Mouse (Mus musculus) embryonic facial prominence, embryonic 13.5 days (tissue): ENCODE results near the gene Galnt3. TPM values are rescaled to one million over a fixed set of nuclear protein-coding genes. Genes with fewer than 3 reads are reported as not detected.
A peak's percentile ranks its signal among the peaks of the same experiment; 100 is the strongest.

Experiments used
- ATAC-seq: fragments of 200-750 bp; cut with Nextera tagmentation; 2 replicates; pipeline ENCODE4 v1.8.0; 2017; ENCODE audit warnings: low read depth; ENCODE audit not compliant: insufficient number of reproducible peaks, insufficient read depth, low FRiP score, low TSS enrichment
- H3K27ac ChIP-seq: fragments of 300-500 bp; sonication (generic); 2 replicates; pipeline ENCODE4 v1.5.1; 2015; ENCODE audit warnings: moderate library complexity, mild to moderate bottlenecking, inconsistent platforms
- H3K27me3 ChIP-seq: fragments of 300-500 bp; sonication (generic); 2 replicates; pipeline ENCODE4 v1.6.1; 2015; ENCODE audit warnings: mild to moderate bottlenecking, inconsistent platforms
- H3K36me3 ChIP-seq: fragments of 300-500 bp; sonication (generic); 2 replicates; pipeline ENCODE4 v1.6.1; 2015; ENCODE audit warnings: mild to moderate bottlenecking, inconsistent platforms
- H3K4me1 ChIP-seq: fragments of 300-500 bp; sonication (generic); 2 replicates; pipeline ENCODE4 v1.6.1; 2015; ENCODE audit warnings: inconsistent platforms
- H3K4me2 ChIP-seq: fragments of 300-500 bp; sonication (generic); 2 replicates; pipeline ENCODE4 v1.6.1; 2015; ENCODE audit warnings: moderate library complexity, mild to moderate bottlenecking, inconsistent platforms
- H3K4me3 ChIP-seq: fragments of 300-500 bp; sonication (generic); 2 replicates; pipeline ENCODE4 v1.5.1; 2015; ENCODE audit warnings: mild to moderate bottlenecking, inconsistent platforms
- H3K9ac ChIP-seq: fragments of 300-500 bp; sonication (generic); 2 replicates; pipeline ENCODE4 v1.6.1; 2015; ENCODE audit warnings: mild to moderate bottlenecking, inconsistent platforms
- H3K9me3 ChIP-seq: fragments of 300-500 bp; sonication (generic); 2 replicates; pipeline ENCODE4 v1.6.1; 2016; ENCODE audit warnings: inconsistent platforms
- WGBS: fragments of 180-500 bp; shearing (Covaris S2); methylation state at CpG from one replicate; pipeline ENCODE4 v1.1.7; 2015; ENCODE audit warnings: mixed read lengths; 5-methylcytosine and 5-hydroxymethylcytosine counted together
- polyA plus RNA-seq: library from polyadenylated mRNA; unstranded; fragments of >200 nt; fragmentation: Nextera tagmentation; extraction: Ambion mirVana; gene quantifications from 2 replicates; pipeline ENCODE4 v1.2.1, GENCODE M21; 2015

The Galnt3 gene
- polyA plus RNA-seq, 1 experiment from 2014 or later: 2.9 TPM

DNA sequence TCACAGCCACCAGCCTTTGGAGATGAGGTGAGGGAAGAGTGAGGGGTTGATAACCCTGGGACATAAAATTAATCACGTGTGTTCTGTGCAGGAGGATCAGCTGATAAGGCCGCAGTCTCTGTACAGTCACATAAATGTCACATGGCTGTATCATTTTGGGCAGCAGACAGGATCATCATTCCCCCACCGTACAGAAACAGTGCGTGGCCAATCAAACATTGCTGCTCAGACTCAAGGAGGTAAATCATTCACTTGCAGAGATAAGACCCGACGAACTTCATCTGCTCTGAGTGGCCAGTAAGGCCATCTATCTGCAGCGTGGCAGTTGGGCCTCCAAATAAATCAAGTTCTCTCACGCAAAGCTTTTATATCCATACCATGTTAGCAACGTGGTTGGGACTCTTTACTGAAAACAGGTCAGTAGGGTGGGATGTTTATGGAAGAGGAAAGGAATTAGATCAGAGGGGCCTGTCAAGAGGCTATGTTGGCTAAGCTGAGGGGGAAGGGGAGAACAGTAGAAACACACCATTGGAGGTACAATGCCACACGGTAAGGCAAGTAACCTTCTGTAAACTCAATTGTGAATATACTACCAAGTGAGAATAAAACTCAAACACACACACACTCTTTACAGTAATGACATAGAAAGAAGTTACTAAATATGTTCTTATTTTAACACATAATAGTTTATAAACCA, 20.9 kb downstream of the Galnt3 start:
- H3K4me1 ChIP-seq: peaks cover 9% of the 10 kb centered on the region
- H3K36me3 ChIP-seq: no peaks in the 10 kb centered on the region
- WGBS: 83% methylated on average over 10 of the region's 10 CpGs

DNA sequence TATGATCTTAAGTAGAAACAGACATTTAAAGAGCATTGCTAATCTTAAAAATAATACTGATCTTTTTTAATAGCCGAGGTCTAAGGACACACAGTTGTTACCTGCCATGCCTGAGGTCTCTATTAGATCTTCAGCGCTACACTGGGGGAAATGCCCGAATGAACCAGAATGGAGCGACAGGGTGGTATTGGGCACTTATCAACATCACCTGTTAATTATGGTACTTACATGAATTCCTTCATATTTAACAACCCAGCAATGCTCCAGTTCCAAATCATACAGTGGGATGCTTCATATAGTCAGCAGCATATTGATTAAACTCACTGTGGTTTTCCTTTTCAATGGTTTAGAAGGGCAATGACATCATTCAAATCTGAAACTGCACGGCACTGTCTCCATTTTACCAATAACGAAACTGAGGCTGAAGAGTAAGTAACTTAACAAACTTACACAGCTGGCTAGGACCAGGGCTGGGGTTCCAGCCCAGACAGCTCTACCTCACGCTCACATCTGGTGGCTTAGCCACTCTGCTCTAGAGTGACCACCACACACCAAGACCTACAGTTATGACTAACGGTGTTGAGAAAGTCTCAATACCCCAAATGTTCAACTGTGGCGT, 23.0 kb downstream of the Galnt3 start:
- no peak for ATAC-seq
- Histone ChIP-seq H3K9ac (no peak overlapping the region), H3K4me1 (peaks cover 9% of the 10 kb centered on the region), H3K27ac (no peak overlapping the region), H3K9me3 (no peaks in the 10 kb centered on the region), H3K4me3 (no peak overlapping the region), H3K4me2 (no peak overlapping the region), H3K27me3 (peaks cover 67% of the 10 kb centered on the region), H3K36me3 (no peaks in the 10 kb centered on the region)
- WGBS: 87% methylated on average over 9 of the region's 9 CpGs

More for the DNA sequence above, 20.9 kb downstream of the Galnt3 start:
- Histone ChIP-seq H3K9ac (no peak overlapping the region), H3K4me3 (no peak overlapping the region), H3K9me3 (no peaks in the 10 kb centered on the region), H3K4me2 (no peak overlapping the region), H3K27ac (no peak overlapping the region), H3K27me3 (peaks cover 48% of the 10 kb centered on the region)
- ATAC-seq: no peak

DNA sequence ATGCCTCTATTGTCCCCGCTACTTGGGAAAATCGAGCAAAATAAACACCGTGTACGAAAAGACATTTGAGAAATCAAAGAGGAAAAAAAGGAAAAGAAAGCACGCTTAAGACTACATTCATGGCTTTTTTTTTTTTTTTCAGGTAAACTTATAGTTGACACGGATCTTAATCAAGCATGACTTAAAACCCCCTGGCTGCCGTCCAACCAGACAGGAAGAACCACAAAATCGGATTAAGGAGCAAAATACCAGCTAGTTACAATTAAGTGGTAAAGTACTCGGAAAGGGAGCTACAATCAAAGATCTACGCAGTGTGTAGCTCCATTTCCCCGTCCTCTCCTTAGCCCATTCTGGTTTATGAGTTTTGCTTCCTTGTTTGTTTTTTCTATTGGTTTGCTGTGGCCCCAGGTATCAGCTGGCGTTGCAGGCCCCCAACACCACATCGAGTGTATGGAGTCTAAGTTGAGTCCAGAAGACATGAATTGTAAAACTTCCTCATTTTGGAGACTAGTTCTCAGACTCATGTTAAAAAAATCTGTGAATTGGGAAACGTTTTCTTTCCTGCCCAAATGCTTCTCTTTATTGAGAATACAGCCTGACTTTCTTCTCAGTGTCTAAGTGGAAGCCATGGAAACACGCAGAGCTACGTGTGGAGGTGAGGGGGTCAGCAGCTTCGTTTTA, 24.0 kb downstream of the Galnt3 start:
- Histone ChIP-seq H3K4me2 (peak overlapping the region; percentile 28), H3K36me3 (no peaks in the 10 kb centered on the region), H3K9ac (no peak overlapping the region), H3K27ac (no peak overlapping the region), H3K4me3 (no peak overlapping the region), H3K27me3 (peaks cover 69% of the 10 kb centered on the region), H3K4me1 (peaks cover 9% of the 10 kb centered on the region), H3K9me3 (no peaks in the 10 kb centered on the region)
- 29% methylated on average over 17 of the region's 17 CpGs for WGBS
- ATAC-seq: no peak

DNA sequence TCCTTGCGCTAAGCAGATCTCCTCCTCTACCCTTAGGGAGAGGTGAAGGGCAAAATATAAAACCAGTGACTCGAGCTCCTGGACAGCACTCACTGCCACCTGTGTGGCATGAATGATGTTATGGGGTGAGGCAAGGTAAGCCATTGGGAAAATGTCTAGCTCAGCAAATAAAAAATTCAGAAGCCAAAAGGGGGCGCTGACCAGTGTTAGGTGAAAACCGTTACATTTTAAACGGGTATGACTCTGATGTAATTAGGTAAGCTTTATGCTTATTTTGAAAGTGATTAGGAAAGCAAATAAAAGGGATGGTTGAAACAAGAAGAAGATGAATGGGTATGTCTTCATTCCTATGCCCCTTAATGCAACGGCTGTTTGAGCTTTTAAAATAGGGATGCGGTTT, 24.6 kb downstream of the Galnt3 start:
- H3K36me3 ChIP-seq: no peaks in the 10 kb centered on the region
- H3K4me1 ChIP-seq: peaks cover 9% of the 10 kb centered on the region
- peak overlapping the region; percentile 28 for H3K4me2 ChIP-seq
- ATAC-seq: no peak
- WGBS: 45% methylated on average over 7 of the region's 7 CpGs
- no peak overlapping the region for H3K9ac ChIP-seq
- peaks cover 70% of the 10 kb centered on the region for H3K27me3 ChIP-seq
- H3K27ac ChIP-seq: no peak overlapping the region
- no peak overlapping the region for H3K4me3 ChIP-seq
- no peaks in the 10 kb centered on the region for H3K9me3 ChIP-seq

DNA sequence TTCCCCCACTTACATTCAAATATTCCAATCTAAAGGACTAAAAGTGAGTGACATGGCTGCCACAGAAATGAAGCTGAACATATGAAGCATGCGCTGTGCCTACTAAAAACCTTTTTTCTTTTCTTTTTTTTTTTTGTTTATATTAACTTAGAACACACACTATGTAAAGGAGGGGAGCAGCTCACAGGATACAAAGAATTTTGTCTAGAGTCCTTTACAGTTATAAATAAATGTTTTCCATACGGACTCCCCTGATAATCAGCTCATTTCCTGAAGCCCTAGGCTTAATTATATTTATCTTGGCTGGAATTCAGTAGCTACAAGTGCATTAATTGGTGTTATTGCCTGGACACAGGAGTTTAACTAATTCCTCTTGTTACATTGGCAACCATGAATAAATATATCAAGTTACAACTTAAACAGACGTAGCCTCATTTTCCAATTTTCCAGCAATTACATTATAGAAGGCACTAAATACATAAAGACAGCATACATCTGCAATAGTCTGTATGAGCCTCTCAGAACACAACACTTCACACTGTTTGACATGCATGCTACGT, 30.1 kb downstream of the Galnt3 start:
- peaks cover 87% of the 10 kb centered on the region for H3K27me3 ChIP-seq
- H3K27ac ChIP-seq: no peak overlapping the region
- WGBS: 30% methylated on average over 4 of the region's 4 CpGs
- H3K4me2 ChIP-seq: no peak overlapping the region
- no peaks in the 10 kb centered on the region for H3K36me3 ChIP-seq
- peaks cover 6% of the 10 kb centered on the region; the same call in 1 of the 2 replicates for H3K4me1 ChIP-seq
- H3K4me3 ChIP-seq: no peak overlapping the region
- no peak for ATAC-seq
- no peak overlapping the region for H3K9ac ChIP-seq
- H3K9me3 ChIP-seq: no peaks in the 10 kb centered on the region

DNA sequence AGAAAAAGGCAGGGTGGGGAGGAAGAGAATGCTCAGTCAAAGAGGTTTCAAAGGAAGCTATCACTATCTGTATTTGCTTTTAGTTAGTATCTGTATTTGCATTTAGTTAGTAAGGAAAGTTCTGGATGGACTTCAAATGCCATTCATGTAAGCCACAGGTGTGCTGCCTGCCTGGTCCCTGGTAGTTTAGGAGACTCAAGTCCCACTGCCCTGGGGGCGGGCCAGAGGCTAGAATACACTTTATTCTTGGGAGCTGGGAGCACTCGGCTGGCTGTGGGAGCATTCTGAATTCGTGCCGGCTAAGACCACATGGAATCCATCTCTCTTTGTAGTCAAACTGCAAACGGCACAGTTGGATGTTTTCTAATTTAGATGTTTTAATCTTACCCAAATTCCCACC, 33.5 kb downstream of the Galnt3 start:
- Histone ChIP-seq H3K9ac (no peak overlapping the region), H3K4me1 (peaks cover 6% of the 10 kb centered on the region; the same call in 1 of the 2 replicates), H3K4me3 (no peak overlapping the region), H3K27ac (no peak overlapping the region), H3K4me2 (no peak overlapping the region), H3K36me3 (no peaks in the 10 kb centered on the region), H3K9me3 (no peaks in the 10 kb centered on the region), H3K27me3 (peaks cover 69% of the 10 kb centered on the region)
- 32% methylated on average over 5 of the region's 5 CpGs for WGBS
- ATAC-seq: no peak; the same call in 1 of the 2 replicates

DNA sequence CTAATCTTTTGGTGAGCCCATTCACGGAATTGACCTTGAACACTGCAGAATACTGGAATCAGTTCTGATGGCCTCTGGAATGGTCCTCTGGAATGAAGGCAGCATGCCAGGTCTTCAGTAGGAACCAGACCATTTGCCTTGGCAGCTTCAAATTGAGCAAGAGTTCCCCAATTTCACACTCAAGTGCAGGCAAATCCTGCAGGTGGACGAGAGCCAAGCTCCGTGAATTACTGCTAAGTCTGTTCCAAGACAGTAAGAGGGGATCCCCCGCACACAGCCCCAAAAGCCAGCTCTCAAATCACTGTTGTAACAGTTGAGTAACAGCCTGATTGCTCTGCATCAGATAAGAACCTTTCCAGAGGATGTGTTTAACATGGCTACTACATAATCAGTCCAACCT, 42.9 kb downstream of the Galnt3 start:
- H3K27ac ChIP-seq: no peak overlapping the region
- no peak overlapping the region for H3K4me2 ChIP-seq
- peaks cover 13% of the 10 kb centered on the region for H3K27me3 ChIP-seq
- WGBS: 76% methylated on average over 4 of the region's 4 CpGs
- no peaks in the 10 kb centered on the region for H3K4me1 ChIP-seq
- 0 out of 2 replicates have a peak, but pooled peaks cover 2% of the 10 kb centered on the region for H3K9me3 ChIP-seq
- no peaks in the 10 kb centered on the region for H3K36me3 ChIP-seq
- no peak overlapping the region for H3K9ac ChIP-seq
- H3K4me3 ChIP-seq: no peak overlapping the region
- ATAC-seq: no peak

DNA sequence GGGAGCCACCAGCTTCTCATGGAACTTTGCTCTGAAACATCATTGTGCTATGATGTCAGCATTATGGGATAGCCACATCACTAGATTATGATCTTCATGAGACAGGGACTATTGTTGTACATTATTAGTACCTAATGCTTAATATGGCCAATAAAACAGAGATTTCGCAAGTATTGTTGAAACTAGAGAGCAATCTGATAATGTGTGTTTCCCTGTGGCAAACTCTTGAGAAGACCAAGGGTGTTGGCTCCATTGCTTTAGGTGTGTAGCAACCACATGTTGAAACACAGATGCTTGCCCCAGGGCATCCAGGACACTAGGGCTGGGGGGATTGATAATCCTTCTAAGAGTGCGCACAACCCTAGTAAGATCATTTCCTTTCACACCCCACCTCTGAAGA, 44.1 kb downstream of the Galnt3 start:
- Histone ChIP-seq H3K9me3 (0 out of 2 replicates have a peak, but pooled peaks cover 2% of the 10 kb centered on the region), H3K4me1 (no peaks in the 10 kb centered on the region), H3K9ac (no peak overlapping the region), H3K4me2 (no peak overlapping the region), H3K27me3 (0 out of 2 replicates have a peak, but pooled peaks cover 4% of the 10 kb centered on the region), H3K27ac (no peak overlapping the region), H3K36me3 (no peaks in the 10 kb centered on the region), H3K4me3 (no peak overlapping the region)
- no peak for ATAC-seq
- 90% methylated on average over 2 of the region's 2 CpGs for whole genome bisulfite sequencing

DNA sequence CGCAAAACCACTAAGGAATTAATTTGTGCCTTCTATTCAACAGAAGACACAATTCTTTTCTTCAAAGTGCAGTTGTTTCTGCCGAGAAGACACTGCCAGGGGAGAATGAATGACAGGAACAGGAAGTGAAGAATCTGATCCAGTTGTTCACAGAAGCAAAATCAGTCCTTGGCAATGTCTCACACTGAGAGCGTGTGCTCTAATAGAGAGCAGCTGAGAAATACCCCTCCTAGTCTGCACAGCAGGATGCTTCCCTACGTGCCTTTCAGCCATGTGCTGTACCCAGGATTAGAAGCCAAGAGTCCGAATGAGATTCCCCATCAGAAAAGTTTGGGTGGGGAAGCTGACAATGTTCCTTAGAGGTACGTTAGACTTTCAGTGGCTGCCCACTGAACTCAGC, 55.3 kb downstream of the Galnt3 start:
- 0 out of 2 replicates have a peak, but pooled peaks cover 3% of the 10 kb centered on the region for H3K4me1 ChIP-seq
- H3K36me3 ChIP-seq: no peaks in the 10 kb centered on the region
- no peak for ATAC-seq
- no peaks in the 10 kb centered on the region for H3K9me3 ChIP-seq
- H3K9ac ChIP-seq: no peak overlapping the region
- 24% methylated on average over 6 of the region's 6 CpGs for WGBS
- peaks cover 27% of the 10 kb centered on the region for H3K27me3 ChIP-seq
- H3K27ac ChIP-seq: no peak overlapping the region
- H3K4me3 ChIP-seq: no peak overlapping the region
- no peak overlapping the region for H3K4me2 ChIP-seq

DNA sequence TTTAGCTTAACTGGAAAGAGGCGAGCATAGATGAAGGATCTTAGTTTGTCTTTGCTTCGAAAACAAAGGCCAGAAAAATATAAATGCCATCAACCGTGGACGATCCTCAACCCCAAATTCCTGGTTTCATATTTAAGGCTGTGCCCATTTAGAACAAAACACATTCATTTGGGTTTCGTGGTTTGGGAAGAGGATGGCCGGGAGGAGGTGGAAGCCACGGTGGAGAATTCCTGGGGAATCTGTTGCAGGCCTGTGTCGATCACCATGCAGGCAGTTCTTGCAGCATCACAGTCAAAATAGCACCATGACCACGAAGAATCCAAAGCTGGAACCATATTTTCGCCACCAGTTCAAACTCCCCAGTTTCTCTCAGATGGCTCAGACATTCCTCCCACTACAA, 61.5 kb downstream of the Galnt3 start:
- Histone ChIP-seq H3K4me2 (no peak overlapping the region), H3K27me3 (peaks cover 6% of the 10 kb centered on the region; the same call in 1 of the 2 replicates), H3K4me3 (no peak overlapping the region), H3K36me3 (no peaks in the 10 kb centered on the region), H3K27ac (no peak overlapping the region), H3K4me1 (peaks cover 3% of the 10 kb centered on the region; the same call in 1 of the 2 replicates), H3K9me3 (no peaks in the 10 kb centered on the region), H3K9ac (no peak overlapping the region)
- 56% methylated on average over 10 of the region's 10 CpGs for WGBS
- no peak for ATAC-seq

DNA sequence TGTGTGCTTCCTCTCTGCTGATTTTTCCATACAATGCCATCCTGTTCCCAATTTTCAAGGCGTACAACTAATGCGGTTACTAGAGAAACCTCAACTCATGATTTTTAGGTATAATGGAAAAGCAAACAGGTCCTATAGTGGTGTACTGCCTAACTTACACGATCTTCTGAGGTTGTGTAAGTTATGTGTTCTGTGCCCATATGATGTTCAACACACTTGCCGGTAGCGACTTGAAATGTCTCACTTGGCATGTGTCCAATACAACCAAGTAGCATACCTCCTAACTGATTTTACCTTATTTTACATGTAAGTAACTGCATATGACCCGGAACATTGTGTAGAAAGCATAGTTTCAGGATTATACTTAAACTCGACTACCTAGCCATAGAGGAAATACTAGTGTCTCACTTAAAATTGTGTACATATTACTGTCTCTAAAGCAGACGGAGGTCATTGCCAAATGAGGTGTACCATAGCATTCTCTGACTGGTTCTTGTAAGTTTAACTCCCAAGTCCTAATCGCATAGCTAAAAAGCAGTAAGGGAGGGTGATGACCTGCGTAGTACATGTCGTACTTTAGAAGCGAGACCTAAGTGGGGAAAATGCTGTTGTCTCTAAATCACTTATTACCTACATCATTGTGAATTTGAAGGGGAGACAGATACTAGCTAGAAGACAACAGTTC, 80.2 kb downstream of the Galnt3 start:
- Histone ChIP-seq H3K27ac (no peak overlapping the region), H3K4me2 (no peak overlapping the region), H3K9me3 (no peaks in the 10 kb centered on the region), H3K27me3 (no peaks in the 10 kb centered on the region), H3K36me3 (no peaks in the 10 kb centered on the region), H3K4me1 (no peaks in the 10 kb centered on the region), H3K9ac (no peak overlapping the region), H3K4me3 (no peak overlapping the region)
- ATAC-seq: no peak
- 86% methylated on average over 12 of the region's 12 CpGs for WGBS
